Mouse (Mus musculus): ENCODE results near the gene Ralgps2.

GRCm38 (mm10) chr1:156931106-156931870, 8.1 kb downstream of the Ralgps2 start:
- TF ChIP-seq CTCF (IDR thresholded peaks at IDR 0.05; ENCODE audit: low read depth), result no peak
- TF ChIP-seq EP300 (optimal IDR thresholded peaks at IDR 0.05), result no peak
